Mouse (Mus musculus): Measurements from ENCODE around the gene Kcnma1. TPM values are rescaled to one million over a fixed set of nuclear protein-coding genes. Genes with fewer than 3 reads are reported as not detected.

Gene Kcnma1
- polyA plus RNA-seq, 1 experiment = 0.26 TPM

GRCm38 (mm10) chr14:23533346-23533745 lies 480.9 kb downstream of the Kcnma1 start:
- Histone ChIP-seq H3K36me3 (ENCODE audit: control insufficient read depth, insufficient read depth) (no peaks in the 10 kb centered on the region), H3K4me2 (ENCODE audit: low read depth) (no peak overlapping the region), H3K79me2 (ENCODE audit: control insufficient read depth, insufficient read depth) (no peaks in the 10 kb centered on the region), H3K4me3 (no peak overlapping the region), H3K27me3 (ENCODE audit: control insufficient read depth, insufficient read depth, insufficient read length) (no peaks in the 10 kb centered on the region), H3ac (ENCODE audit: control insufficient read depth, insufficient read length) (no peak overlapping the region)
- TF ChIP-seq MYOG (IDR thresholded peaks at IDR 0.05; ENCODE audit: control insufficient read depth in 1 of 3, insufficient read depth in 1 of 3, insufficient read length in 2 of 3, low read depth in 2 of 3) = no peak
- no peak for TF ChIP-seq TCF3 (IDR thresholded peaks at IDR 0.05; ENCODE audit: insufficient read length, low read depth)
- no peak for TF ChIP-seq MAX (IDR thresholded peaks at IDR 0.05; ENCODE audit: low read depth)
- TF ChIP-seq TCF12 (IDR thresholded peaks at IDR 0.05; ENCODE audit: insufficient read depth, poor library complexity, severe bottlenecking) = no peak
- TF ChIP-seq CEBPB (IDR thresholded peaks at IDR 0.05; ENCODE audit: insufficient read depth, poor library complexity, severe bottlenecking) = no peak
- no peak for TF ChIP-seq USF1 (IDR thresholded peaks at IDR 0.05; ENCODE audit: low read depth)
- no peak for TF ChIP-seq MYOD1 (IDR thresholded peaks at IDR 0.05; ENCODE audit: control insufficient read depth in 1 of 3, insufficient read length in 2 of 3, low read depth in 2 of 3)
- TF ChIP-seq POLR2AphosphoS2 (IDR thresholded peaks at IDR 0.05; ENCODE audit: insufficient read length, low read depth) = no peak
- TF ChIP-seq POLR2A (IDR thresholded peaks at IDR 0.05; ENCODE audit: insufficient read length, low read depth) = no peak

GRCm38 (mm10) chr14:23531735-23532525 lies 482.4 kb downstream of the Kcnma1 start:
- no peaks in the 10 kb centered on the region for H3K36me3 ChIP-seq (ENCODE audit: control insufficient read depth, insufficient read depth)
- TF ChIP-seq CEBPB (IDR thresholded peaks at IDR 0.05; ENCODE audit: insufficient read depth, poor library complexity, severe bottlenecking) = no peak
- no peak for TF ChIP-seq USF1 (IDR thresholded peaks at IDR 0.05; ENCODE audit: low read depth)
- TF ChIP-seq SRF (IDR thresholded peaks at IDR 0.05; ENCODE audit: control insufficient read depth, insufficient read length, low read depth) = no peak
- TF ChIP-seq MYOG (IDR thresholded peaks at IDR 0.05; ENCODE audit: control insufficient read depth in 1 of 3, insufficient read depth in 1 of 3, insufficient read length in 2 of 3, low read depth in 2 of 3) = no peak
- TF ChIP-seq MYOD1 (IDR thresholded peaks at IDR 0.05; ENCODE audit: control insufficient read depth in 1 of 3, insufficient read length in 2 of 3, low read depth in 2 of 3) = no peak
- no peak for TF ChIP-seq E2F4 (IDR thresholded peaks at IDR 0.05; ENCODE audit: insufficient read depth)
- no peak for TF ChIP-seq TCF12 (IDR thresholded peaks at IDR 0.05; ENCODE audit: insufficient read depth, poor library complexity, severe bottlenecking)
- H3K4me2 ChIP-seq (ENCODE audit: low read depth) = no peak overlapping the region
- H3K79me2 ChIP-seq (ENCODE audit: control insufficient read depth, insufficient read depth) = no peaks in the 10 kb centered on the region
- no peak overlapping the region for H3K4me3 ChIP-seq
- H3K27me3 ChIP-seq (ENCODE audit: control insufficient read depth, insufficient read depth, insufficient read length) = no peaks in the 10 kb centered on the region
- H3ac ChIP-seq (ENCODE audit: control insufficient read depth, insufficient read length) = no peak overlapping the region

DNA sequence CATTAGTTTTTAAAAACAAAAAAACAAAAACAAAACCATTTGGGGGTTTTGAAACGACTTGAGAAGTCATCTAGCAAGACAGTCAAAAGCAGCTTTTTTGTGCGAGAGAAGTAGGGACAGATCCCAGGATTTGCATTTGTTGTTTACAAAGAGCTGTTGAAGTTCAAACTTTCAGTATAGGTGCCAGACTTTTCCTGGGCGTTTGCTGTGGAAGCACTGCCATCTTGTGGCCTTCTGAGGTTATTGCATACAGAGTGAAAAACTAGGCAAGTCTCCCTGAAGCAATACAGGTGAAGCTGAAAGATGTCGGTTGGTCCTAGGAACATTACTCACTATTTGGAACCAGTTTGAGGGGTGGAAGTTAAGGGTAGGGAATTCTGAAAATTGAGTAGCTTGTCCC lies 484.6 kb downstream of the Kcnma1 start:
- H3K4me3 ChIP-seq = no peak overlapping the region
- no peak overlapping the region for H3K4me2 ChIP-seq (ENCODE audit: low read depth)
- no peaks in the 10 kb centered on the region for H3K79me2 ChIP-seq (ENCODE audit: control insufficient read depth, insufficient read depth)
- H3ac ChIP-seq (ENCODE audit: control insufficient read depth, insufficient read length) = no peak overlapping the region
- H3K36me3 ChIP-seq (ENCODE audit: control insufficient read depth, insufficient read depth) = no peaks in the 10 kb centered on the region
- no peak for TF ChIP-seq TCF12 (IDR thresholded peaks at IDR 0.05; ENCODE audit: insufficient read depth, poor library complexity, severe bottlenecking)
- TF ChIP-seq E2F4 (IDR thresholded peaks at IDR 0.05; ENCODE audit: insufficient read depth) = no peak
- TF ChIP-seq CEBPB (IDR thresholded peaks at IDR 0.05; ENCODE audit: insufficient read depth, poor library complexity, severe bottlenecking) = no peak
- H3K27me3 ChIP-seq (ENCODE audit: control insufficient read depth, insufficient read depth, insufficient read length) = no peaks in the 10 kb centered on the region

- Histone ChIP-seq H3K36me3 (ENCODE audit: control insufficient read depth, insufficient read depth) (no peaks in the 10 kb centered on the region), H3K27me3 (ENCODE audit: control insufficient read depth, insufficient read depth, insufficient read length) (no peaks in the 10 kb centered on the region), H3ac (ENCODE audit: control insufficient read depth, insufficient read length) (no peak overlapping the region), H3K4me2 (ENCODE audit: low read depth) (no peak overlapping the region), H3K4me3 (no peak overlapping the region), H3K79me2 (ENCODE audit: control insufficient read depth, insufficient read depth) (no peaks in the 10 kb centered on the region)
- TF ChIP-seq POLR2A (IDR thresholded peaks at IDR 0.05; ENCODE audit: insufficient read length, low read depth) = no peak
- TF ChIP-seq SRF (IDR thresholded peaks at IDR 0.05; ENCODE audit: control insufficient read depth, insufficient read length, low read depth) = no peak
- no peak for TF ChIP-seq MYOG (IDR thresholded peaks at IDR 0.05; ENCODE audit: control insufficient read depth in 1 of 3, insufficient read depth in 1 of 3, insufficient read length in 2 of 3, low read depth in 2 of 3)
- no peak for TF ChIP-seq REST (IDR thresholded peaks at IDR 0.05; ENCODE audit: insufficient read depth, insufficient read length)
- TF ChIP-seq POLR2AphosphoS2 (IDR thresholded peaks at IDR 0.05; ENCODE audit: insufficient read length, low read depth) = no peak
- TF ChIP-seq E2F4 (IDR thresholded peaks at IDR 0.05; ENCODE audit: insufficient read depth) = no peak
- TF ChIP-seq USF1 (IDR thresholded peaks at IDR 0.05; ENCODE audit: low read depth) = no peak
- TF ChIP-seq TCF3 (IDR thresholded peaks at IDR 0.05; ENCODE audit: insufficient read length, low read depth) = no peak
- TF ChIP-seq TCF12 (IDR thresholded peaks at IDR 0.05; ENCODE audit: insufficient read depth, poor library complexity, severe bottlenecking) = no peak
- TF ChIP-seq CEBPB (IDR thresholded peaks at IDR 0.05; ENCODE audit: insufficient read depth, poor library complexity, severe bottlenecking) = no peak
- no peak for TF ChIP-seq MAX (IDR thresholded peaks at IDR 0.05; ENCODE audit: low read depth)
Measured at GRCm38 (mm10) chr14:23529229-23529628, 485.1 kb downstream of the Kcnma1 start.

DNA sequence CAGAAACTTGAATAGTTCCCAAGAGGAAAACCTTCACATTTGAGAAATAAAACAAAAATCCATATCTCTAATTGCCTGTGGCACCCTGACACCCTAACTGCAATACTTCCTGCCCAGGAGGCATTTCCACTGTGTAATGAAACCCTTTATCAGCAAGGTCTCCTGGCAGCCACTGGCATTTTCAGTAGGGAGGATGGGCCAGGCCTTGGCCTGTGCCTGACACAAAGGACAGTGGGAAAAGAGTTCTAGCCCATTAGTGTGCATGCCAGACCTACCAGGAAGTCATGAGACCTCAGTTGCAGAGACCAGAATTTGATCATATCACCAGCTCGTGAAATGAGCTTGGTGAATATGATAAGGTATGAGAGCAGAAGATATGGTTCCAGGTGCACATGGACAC lies 488.4 kb downstream of the Kcnma1 start:
- H3K36me3 ChIP-seq (ENCODE audit: control insufficient read depth, insufficient read depth) = no peaks in the 10 kb centered on the region
- H3K27me3 ChIP-seq (ENCODE audit: control insufficient read depth, insufficient read depth, insufficient read length) = no peaks in the 10 kb centered on the region
- H3K79me2 ChIP-seq (ENCODE audit: control insufficient read depth, insufficient read depth) = no peaks in the 10 kb centered on the region
- no peak overlapping the region for H3ac ChIP-seq (ENCODE audit: control insufficient read depth, insufficient read length)
- H3K4me3 ChIP-seq = no peak overlapping the region
- no peak for TF ChIP-seq POLR2A (IDR thresholded peaks at IDR 0.05; ENCODE audit: insufficient read length, low read depth)
- no peak for TF ChIP-seq TCF3 (IDR thresholded peaks at IDR 0.05; ENCODE audit: insufficient read length, low read depth)
- TF ChIP-seq MAX (IDR thresholded peaks at IDR 0.05; ENCODE audit: low read depth) = no peak
- no peak overlapping the region for H3K4me2 ChIP-seq (ENCODE audit: low read depth)
